Mouse (Mus musculus) mature B cell (primary cell): Measurements from ENCODE around the gene Sp6.

Source experiments
- in situ Hi-C: fragments of 300-500 bp; cut with MboI; formaldehyde crosslinking; loops from 2 replicates; pipeline ENCODE4 v1.14.3; 2019

The Sp6 gene

DNA sequence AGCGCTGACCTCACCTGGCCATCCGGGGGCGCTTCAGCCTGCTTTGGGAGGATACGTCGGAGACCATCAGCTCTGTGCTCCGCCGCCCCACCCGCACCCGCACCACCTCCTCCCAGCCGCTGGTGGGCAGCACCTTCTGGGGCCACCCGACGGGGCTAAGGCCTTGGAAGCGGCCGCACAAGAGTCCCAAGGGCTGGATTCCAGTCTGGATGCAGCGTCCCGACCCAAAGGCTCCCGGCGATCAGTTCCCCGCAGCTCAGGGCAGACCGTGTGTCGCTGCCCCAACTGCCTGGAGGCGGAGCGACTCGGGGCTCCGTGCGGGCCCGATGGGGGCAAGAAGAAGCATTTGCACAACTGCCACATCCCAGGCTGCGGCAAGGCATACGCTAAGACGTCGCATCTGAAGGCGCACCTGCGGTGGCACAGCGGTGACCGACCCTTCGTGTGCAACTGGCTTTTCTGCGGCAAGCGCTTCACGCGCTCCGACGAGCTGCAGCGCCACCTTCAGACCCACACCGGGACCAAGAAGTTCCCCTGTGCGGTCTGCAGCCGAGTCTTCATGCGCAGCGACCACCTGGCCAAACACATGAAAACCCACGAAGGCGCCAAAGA lies 8.8 kb downstream of the Sp6 start:
- in situ Hi-C loops, result no loop called here

DNA sequence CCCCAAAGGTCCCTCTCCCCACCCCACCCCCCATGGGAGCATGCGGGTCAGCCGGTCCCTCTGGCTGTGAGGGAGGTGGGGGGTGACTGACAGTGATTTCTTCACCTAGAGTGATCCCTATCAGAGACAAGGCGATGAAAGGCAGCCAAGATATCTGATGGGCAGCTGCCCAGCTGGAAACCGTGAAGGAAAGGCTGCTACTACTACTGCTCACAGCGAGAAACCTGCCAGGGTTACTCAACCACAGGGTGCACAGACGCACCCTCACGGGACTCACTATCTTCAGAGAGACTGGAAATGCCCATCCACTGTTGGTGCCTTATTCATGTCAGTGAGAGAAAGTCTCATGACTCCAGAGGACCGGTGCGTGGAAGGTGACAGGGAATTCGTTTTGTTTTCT lies 11.8 kb downstream of the Sp6 start:
- in situ Hi-C loops, result loop anchor here (5.0 kb wide), 1 partner anchor 43 kb away; the partner anchor contains the start of gene Sp2

DNA sequence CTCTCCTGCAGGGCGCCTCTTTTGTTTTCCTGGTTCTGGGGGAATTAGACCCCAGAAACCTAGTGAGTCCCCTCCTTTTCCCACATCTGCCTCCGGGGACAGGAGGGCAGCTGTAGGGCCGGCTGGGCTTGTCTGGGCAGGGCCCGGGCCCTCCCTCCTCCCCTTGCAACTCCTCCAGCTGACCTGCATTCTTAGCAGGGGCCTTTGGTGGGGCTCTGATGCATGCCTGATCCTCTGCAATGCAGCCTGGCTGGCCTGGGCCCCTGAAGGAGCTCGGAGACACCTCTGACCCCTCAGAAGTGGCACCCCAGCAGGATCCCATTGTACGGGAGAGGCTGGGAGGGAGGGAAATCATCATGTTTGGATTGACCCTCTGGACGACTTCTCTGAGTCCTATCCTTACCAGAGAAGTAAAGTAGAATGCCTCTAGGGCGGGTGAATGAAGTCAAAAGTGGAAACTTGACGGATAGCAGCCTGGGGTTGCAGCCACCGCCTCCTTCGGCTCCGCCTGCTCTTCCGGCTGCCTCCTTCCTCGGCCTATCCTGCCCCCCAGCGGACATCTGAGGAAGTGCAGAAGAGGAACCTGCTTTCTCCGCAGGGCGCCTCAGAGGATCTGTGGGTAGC lies 12.6 kb downstream of the Sp6 start:
- in situ Hi-C loops, result loop anchor here (5.0 kb wide), 1 partner anchor 44 kb away; the partner anchor contains the start of gene Sp2

DNA sequence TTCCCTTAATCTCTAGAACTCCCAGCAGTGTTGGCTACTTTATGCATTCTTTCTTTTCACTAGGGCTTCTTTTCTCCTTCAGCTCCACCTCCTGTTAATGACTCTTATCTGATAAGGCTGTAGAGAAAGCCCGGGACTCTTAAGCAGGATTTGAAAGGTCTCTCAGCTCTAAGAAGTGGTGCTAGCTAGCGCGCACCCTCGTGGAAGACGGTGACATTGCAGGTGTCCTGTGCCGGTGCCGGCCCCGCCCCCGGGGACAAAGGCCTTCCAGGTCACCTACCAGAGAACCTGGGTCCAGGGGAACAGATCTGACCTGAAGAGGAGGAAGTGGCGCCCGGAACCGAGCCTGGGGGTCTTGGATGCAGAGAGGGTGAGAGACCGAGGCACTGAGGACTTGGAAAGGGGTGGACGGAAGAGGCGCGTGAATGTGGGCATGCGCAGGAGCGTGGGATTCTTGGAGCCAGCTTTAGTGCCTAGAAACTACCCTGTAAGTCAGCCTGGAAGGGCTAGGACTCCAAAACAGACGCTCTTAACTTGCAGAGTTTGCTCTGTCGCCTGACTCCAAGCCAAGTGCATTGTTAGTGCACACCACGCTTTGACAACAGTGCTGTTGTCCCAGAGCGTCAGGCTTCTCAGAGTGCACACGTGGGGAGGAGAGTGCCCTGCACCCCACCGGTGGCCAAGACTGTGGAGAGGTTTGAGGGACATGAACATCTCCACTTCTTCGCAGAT lies 16.7 kb downstream of the Sp6 start, which contains the start of gene Scrn2:
Gene Scrn2, plus strand, starts transcription at position 253 of the 732 bp plus-strand sequence.
- in situ Hi-C loops, result loop anchor here (5.0 kb wide), 1 partner anchor 48 kb away; the partner anchor contains the start of gene Sp2

DNA sequence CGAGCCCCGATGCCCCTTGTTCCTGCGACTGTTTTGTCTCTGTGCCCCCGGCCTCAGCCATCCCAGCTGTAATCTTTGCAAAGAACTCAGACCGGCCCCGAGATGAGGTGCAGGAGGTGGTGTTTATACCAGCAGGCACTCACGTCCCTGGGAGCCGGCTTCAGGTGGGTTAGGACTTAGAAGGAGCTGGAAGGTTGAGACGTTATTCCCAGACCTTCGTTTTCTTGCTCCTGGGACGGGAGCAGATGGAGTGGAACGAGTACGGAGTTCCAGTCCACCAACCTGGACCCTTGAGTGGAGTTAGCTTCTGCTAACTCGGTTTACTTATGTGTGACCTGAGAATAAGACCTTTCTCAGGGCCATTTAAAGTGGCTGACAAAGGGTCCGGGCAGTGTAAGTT lies 17.2 kb downstream of the Sp6 start:
- in situ Hi-C loops, result no loop called here

DNA sequence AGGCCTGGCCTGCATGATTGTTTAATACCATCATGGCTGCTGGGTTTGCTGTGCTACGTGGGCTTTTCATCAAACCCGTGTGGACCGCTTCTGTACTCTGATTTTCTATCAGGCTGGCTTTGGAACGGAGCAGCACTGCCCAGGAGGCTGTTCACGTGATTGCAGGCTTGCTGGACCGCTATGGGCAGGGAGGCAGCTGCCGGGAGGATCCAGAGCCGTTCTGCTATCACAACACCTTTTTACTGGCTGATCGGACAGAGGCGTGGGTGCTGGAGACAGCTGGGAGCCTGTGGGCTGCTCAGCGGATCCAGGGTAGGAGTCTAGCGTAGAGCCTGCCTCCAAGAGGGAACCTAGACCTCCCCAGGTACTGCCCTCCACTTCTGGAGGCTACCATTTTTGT lies 18.8 kb downstream of the Sp6 start:
- in situ Hi-C loops, result no loop called here

DNA sequence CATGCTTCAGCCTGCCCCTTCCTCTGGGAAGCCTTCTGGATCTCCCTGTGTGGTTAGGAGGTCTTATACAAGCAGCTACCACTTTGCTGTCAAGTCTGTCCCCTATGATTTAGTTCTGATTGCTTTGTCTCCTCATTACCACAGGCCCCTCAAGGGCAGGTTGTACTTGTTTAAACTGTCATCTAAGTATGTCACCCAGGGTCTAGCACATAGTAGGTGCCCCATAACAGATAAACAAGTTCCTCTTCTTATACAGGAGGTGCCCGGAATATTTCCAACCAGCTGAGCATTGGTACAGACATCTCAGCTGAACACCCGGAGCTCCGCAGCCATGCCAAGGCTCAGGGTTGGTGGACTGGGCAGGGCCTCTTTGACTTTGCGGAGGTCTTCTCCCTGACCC lies 19.3 kb downstream of the Sp6 start:
- in situ Hi-C loops, result no loop called here

DNA sequence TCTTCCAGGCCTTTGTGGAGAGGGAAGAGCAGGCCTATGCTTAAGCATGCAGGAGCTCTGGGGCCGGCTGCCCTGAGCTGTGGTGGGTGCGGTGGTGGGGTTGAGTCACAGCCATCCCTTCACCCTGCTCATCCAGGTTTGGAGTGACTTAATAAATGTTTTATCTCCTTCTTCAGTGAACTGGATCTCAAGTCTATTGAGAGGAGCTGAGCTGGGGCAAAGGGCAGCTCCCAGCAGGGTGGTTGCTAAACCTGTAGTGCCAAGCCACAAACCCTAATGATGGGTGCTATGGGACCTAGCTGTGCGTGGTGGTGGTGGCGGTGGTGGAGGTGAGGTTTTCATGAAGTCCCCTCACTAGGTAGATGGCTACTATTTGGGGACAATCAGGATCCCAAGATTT lies 20.6 kb downstream of the Sp6 start:
- in situ Hi-C loops, result no loop called here

DNA sequence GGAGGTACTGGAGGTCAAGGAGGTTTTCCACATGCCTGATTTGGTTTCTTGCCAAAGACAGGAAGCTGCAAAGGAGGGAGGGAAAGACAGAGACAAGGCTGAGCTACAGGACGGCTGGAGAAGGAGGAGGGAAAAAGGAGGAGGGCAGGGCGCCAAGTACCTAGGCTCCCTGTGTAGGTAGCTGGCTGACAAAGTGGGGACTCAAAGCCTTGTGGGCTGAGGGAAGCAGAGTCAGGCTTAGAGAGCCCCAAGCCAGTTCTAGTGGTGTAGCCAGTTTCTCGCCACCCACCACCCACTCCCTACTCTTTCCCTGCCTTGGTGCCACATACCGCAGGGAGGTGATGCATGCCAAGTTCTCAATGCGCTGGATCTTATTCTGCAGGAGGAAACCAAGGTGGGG lies 22.9 kb downstream of the Sp6 start:
- in situ Hi-C loops, result no loop called here

DNA sequence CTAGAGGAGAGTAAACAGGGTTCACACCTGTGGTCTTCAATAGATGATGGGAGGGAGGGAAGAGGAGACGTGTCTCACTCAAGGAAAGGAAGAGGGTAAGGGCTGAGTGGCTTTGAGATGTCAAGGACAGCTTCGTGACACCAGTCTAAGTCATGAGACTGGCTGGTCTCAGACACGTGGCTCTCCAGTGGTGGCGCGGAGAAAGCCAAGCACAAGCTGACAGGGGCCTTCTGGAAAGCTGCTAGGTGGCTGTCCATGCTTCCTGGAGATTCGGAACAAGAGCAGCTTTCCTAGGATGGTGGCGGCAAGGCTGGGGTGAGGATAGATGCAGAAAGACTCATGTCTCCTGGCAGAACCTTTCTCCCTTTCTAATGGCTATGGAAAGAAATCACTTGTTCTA lies 25.7 kb downstream of the Sp6 start:
- in situ Hi-C loops, result no loop called here

DNA sequence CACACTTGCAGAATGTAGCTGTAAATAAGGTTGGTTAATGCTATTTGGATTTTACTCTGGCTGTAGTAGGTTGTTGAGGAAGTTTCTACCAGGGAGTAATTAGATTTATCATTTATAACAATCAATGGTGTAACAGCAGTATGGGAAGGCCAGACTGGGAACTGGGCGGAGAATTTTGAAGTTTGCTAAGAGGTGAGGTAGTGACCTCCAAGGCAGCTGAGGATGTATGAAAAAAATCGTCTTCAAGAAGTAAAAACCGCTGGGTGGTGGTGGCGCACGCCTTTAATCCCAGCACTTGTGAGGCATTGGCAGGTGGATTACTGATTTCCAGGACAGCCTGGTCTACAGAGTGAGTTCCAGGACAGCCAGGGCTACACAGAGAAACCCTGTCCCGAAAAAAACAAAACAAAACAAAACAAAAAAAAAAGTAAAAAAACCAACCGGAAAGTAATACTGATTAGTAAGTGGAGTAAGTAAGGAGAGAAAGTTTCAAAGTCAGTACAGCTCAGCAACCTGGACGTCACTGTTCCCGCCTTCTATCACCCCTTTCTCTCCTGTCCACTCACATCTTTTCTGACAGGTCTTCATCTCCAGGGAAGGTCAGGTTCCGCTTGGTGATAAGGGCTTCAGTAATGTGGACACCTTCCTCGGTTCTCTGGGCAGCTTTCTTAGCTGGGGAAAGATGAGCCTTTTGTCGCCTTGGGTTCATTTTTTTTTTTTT lies 27.3 kb downstream of the Sp6 start:
- in situ Hi-C loops, result no loop called here

DNA sequence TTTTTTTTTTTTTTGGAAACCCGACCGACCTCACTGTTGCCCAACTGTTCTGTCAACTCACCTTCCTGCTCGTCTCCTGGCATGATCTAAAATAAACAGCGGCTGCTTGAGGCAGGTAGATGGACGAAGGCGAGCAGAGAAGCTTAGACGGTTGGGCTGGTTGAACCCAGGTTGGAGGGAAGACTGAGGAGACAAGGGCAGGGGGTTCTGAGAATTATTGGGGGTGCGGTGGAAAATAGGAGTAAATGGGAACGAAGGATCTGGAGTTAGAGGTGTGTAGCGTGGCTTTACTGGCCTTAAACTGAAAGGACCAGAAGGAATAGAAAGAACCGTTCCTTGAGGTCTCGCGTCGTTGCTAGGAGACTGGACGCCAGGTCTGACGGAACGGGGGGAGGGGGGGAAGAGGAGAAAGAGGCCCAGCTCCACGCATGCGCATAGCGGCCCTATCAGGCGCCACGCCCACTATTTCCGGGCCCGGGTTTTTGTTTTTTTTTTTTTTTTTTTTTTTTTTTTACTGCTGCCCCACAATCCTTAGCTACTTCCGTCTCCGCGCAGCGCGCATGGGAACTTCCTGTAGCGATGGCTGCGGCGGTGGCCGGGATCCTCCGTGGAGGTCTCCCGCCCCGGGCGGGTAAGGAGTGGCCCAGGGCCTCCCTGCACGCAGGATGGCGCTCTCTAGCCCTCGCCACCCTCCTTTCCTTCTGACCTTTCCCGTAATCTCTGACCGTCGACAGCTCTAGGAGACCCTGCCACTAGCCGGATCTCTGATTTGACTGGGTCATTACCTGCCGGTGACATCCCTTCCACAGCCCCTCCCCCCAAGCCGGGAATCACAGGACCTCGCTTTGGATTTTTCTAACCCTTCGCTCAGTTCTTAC lies 28.1 kb downstream of the Sp6 start, which contains the start of the genes Lrrc46 and Mrpl10:
Gene Lrrc46, minus strand, starts transcription at position 386 of the 878 bp plus-strand sequence.
Gene Mrpl10, plus strand, starts transcription at position 539 of the 878 bp plus-strand sequence.
- in situ Hi-C loops, result no loop called here

DNA sequence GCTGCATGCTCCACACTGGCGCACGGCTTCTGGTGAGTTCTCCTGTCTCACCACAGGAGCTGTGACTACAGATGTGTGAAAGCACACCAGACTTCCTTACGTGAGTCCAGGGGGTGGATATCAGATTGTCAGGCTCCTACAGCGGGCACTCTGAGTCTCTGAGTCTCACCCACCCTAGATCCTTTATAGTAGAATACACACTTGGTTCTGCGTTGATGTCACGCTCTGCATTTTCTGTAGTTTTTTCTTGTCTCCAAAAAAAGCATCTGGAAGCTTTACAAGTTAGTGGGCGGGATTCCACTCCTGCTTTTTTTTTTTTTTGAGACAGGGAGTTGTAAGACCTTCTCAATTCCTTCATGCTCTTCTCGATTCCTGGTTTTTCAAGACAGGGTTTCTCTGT lies 31.7 kb downstream of the Sp6 start:
- in situ Hi-C loops, result no loop called here

DNA sequence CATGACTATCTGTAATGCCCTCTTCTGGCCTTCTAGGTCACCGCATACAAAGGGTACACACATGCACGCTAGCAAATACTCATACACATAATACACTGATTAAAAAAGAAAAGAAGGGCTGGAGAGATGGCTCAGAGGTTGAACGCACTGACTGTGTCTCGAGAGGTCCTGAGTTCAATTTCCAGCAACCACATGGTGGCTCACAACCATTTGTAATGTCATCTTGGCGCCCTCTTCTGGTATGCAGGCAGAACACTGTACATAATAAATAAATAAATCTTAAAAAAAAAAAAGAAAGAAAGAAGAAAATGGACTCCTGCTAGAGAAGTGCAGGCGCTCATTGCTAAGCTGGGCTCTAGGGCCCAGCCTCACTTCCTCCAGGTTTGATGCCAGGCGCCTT lies 32.7 kb downstream of the Sp6 start:
- in situ Hi-C loops, result no loop called here

DNA sequence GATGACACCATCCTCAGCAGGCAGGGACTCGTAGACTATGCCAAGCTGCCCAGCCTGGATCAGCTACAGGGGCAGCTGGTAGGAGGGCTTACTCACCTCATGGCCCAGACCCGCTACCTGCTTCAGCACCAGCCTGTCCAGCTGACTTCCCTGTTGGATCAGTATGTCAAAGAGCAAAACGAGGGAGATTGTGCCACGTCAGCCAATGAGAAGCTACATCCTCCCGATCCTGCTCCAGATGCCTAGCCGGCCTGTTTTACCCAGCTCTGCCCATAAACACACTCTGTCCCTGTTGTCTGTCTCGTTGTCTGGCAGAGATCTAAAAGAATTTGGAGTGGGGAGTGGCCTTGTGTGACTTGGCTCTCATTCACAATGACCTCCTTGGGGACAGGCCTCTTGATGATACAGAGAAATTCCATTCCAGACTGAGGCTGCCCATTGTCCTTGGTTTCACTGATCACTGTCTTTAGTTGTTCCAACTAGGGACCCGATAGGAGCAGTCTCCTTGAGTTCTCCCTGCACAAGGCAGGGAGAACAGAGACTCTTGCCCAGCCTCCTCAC lies 35.0 kb downstream of the Sp6 start:
- in situ Hi-C loops, result no loop called here

DNA sequence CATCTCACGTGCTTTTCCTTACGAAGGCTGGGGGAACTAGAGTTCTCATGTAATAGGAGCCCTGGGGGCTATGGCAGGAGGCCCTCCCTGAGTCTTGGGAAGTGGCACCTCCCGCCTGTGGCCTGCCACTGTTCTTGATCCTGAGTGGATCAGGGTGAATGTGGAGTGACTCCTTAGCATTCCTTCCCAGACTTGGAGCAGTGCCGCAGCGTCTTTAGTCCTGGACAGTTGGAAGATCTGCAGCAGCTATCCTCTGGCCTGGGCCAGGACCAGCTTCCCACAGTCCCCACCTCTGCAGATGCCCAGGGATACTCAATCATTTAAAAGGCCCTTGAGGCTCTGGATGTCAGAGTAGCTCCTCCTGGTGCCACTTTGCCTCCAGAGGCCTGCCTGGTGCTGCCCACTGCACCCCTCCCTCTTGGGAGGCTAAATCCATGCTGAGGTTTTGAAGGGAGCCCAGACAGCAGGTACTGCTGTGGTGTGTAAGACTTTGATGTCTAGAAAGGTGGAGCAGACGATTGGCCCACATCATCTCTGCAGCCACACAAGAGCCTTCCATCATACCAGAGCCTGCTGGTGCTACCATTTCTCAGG lies 36.4 kb downstream of the Sp6 start:
- in situ Hi-C loops, result no loop called here

DNA sequence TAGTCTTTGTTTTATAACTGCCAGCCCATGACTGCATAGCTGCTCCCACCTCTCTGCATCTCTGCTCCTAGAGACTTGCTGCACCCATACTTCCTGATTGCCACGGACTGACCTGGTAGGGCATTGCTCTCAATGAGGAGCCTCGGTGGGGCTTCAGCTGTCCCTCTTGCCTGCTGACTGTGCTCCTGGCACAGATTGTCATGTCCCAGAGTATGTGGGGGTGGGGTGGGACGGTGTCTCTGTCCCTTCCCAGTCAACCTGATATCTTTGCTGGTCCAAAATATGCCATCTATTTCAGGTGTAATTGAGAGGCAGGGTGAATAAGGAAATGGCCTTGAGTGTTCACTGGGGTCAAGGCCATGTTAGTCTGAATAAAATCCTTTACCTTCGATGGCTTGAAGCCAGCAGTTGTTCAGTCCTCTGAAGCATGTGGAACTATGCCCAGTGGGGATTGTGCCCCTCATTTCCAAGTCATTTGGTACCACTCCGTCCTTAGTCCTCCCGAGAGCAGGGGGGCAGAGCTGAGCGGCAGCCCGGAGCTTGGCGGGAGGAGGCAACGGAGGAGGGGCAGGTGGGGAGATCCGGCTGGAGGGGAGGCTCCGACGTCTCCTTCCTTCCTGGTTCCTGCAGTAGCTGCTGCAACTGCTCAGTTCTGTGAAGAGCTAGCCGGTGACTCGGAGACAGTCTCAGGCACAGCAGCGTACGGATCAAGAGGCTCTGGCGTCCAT lies 37.2 kb downstream of the Sp6 start, which contains the start of gene Osbpl7:
Gene Osbpl7, plus strand, starts transcription at position 413 of the 728 bp plus-strand sequence.
- in situ Hi-C loops, result no loop called here

DNA sequence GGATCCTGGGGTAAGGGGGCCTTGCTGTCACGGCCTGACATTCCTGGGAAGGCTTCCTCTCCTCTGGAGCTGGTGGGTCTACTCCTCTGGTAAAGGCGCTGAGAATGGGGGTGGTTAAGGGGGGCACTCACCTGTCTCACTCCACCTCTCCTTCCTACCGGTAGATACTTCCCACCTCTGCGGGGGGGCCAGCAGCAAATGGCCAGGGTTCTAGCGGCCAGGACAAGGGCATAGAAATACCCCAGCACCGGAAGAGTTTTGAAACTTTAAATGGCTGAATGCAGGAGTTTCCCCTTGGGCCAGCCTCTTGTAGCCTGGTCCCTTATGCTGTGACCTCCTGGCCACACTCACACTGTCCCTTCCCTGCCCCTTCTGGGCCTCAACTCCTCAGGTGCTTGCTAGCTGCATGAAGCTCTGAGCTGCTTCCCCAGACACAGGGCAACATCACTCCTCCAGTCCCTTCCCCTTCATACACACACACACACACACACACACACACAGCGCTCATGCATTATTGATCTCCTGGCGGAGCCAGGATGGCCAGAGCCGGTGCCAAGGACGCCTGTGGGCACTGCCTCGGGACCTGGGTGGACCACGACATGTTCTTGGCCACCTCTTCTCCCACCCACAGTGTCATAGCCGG lies 37.9 kb downstream of the Sp6 start:
- in situ Hi-C loops, result no loop called here

DNA sequence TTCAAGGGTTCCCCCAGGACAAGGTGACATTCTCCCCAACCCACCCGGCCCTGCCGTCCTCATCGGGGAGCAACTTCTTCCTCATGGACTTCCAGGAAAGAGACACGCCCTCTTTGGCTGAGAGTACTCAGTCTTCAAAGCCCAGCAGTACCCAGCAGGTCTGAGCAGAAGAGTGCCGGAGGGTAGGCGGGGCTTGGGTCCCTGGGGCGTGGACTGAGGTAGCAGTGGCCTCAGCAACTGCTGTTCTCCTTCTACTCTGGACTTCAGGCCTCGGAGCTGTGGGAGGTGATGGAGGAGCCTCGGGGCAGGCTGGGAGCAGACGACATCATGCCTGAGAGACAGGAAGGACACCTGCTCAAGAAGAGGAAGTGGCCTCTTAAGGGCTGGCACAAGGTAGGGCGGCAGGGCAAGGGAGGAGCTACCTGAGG lies 39.0 kb downstream of the Sp6 start:
- in situ Hi-C loops, result no loop called here
